Mouse (Mus musculus) layer of hippocampus, adult 9-11 months (tissue): ENCODE results near the gene Nrde2.
"Not testable (repeated sequence)": the region's sequence is repeated elsewhere in the genome, so short reads cannot be mapped to it uniquely, and the experiment has no call there.

Source experiments
- DNase-seq: peaks from one replicate; pipeline ENCODE4 v3.0.0; 2022

Gene Nrde2

DNA sequence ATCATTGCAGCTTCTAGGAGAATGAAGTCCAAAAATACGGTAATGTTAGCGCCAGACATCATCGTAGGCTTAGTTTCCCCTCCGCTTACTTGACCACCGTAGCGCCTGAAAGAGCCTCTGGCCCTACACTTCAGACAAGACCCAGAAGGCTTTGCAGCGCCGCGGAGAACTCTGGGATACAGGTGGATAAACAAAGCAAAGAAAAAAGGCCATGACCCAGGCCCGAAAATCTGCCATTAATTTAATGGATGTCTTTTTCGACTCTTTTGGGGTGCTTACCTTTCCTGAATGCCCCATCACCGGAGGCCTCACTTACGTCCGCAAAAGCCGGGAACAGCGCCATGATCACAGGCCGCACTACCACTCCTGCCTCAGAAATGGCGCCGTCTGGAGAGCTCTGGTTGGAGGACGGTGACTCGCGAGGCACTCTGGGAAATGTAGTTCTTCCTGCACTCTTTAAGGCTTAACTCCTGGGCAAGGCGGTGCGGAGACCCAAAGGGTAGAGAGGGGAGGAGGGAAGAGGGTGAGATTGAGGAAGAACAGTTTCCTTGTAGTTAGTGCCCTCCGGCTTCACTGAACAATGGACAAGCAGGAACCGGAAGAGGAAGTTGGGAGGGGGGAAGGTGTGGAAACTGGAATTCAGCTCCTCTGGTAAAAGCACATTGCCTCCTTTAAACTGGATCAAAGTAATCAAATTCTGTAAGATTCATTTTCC is at the start of gene Nrde2:
Gene Nrde2 (minus strand): TSS at position 393 of the 715 bp plus-strand sequence.
- peak; percentile 95 for DNase-seq

DNA sequence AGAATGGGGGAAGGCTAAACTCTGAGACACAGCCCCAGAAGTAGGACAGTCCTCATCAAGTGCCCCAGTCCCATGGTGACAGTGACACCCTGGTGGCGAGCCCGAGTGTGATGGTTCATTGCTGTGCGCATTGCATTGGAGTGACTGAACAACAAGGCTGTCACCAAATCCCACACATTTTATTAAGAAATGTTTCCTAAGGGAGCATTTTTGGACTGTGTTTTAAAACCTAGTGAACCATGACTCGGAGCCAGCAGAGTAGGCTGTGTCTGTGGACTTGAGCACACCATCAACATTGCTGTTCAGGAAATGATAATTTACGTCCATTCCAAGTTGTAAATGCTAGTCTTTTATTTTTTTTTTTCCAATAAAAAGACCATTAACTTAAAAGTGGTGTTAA is 47.5 kb upstream of the Nrde2 start:
- no peak for DNase-seq

GRCm38 (mm10) chr12:100206521-100206920 is 47.1 kb upstream of the Nrde2 start:
- DNase-seq: no peak

- no peak for DNase-seq
These were observed 45.7 kb upstream of the Nrde2 start for GRCm38 (mm10) chr12:100205156-100205555.

- no peak for DNase-seq
These were observed 44.3 kb upstream of the Nrde2 start for GRCm38 (mm10) chr12:100203759-100204158.

- DNase-seq: peak; percentile 95
These were observed 42.4 kb upstream of the Nrde2 start for GRCm38 (mm10) chr12:100201838-100202237.

- no peak for DNase-seq
These were observed 41.9 kb upstream of the Nrde2 start for GRCm38 (mm10) chr12:100201363-100201711.

- peak; percentile 54 for DNase-seq
These were observed 41.4 kb upstream of the Nrde2 start for GRCm38 (mm10) chr12:100200645-100201362.

DNA sequence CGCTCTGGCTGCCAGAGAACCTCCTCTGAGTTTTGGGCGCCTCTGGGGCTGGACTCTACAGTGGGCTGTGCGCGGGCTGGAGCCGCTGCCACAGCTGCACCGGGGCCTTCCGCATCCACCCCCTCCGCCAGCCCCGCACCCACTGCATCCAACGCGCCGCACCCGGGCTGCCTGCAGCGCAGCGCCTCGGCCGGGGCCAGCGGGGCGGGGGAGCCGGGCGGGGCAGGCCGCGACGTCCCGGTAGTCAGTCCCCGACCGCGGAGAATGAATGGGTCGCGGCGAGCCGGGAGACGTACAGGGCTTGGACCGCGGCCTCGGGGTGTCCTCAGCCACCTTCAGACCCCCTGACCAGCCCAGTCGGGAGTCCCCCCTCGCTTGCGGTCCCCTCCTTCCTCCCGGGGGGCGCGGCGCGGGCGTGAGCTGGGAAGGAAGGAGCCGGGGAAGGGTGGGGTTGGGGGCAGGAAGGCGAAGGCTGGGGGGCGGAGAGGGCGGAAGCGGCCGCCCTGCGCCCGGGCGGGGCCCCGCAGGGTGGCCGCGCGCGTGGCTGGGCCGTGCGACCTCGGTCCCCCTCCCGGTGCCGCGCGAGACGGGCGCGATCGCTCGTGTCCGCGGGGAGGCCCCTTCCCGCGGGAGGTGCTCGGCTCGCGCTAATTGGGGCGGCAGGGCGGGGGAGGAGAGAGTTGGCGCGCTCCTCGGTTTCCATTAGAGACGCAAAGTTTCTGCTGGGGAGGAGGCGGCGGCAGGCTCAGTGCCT is 40.6 kb upstream of the Nrde2 start:
- DNase-seq: peak; percentile 76

DNA sequence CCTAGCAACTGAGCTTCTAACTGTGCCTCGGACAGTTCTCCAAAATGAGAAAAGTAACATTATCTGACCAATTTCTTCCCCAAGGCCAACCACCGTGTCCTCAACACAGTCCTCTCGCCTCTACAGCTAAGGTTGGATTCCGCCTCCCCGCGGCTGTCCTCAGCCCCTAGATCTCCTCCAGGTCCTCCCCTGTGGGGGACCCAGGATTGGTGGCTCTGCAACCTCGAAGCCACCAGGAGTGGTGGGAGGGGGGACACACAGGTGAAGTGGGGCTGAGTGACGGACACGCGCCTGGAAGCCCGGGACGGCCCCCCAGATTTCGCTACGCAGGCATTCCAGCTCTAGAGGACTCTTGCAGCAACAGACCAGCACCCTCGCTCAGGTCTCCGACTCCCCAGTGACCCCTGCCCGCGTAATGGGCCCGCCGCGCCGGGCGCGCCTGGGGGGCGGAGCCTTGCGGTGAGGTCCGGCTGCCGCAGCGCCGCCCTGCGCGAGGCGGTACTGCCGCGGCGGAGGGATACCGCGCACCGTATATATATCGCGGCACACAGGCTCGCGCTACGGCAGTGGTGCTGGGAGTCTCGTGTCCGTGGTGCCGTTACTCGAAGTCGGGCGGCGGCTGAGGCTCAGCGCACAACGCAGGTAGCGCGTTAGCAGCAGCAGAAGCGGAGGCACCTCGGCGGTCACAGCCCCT is 39.7 kb upstream of the Nrde2 start, which contains the start of gene Calm1:
Gene Calm1 (plus strand): TSS at position 469 of the 694 bp plus-strand sequence.
- DNase-seq: peak; percentile 90

DNA sequence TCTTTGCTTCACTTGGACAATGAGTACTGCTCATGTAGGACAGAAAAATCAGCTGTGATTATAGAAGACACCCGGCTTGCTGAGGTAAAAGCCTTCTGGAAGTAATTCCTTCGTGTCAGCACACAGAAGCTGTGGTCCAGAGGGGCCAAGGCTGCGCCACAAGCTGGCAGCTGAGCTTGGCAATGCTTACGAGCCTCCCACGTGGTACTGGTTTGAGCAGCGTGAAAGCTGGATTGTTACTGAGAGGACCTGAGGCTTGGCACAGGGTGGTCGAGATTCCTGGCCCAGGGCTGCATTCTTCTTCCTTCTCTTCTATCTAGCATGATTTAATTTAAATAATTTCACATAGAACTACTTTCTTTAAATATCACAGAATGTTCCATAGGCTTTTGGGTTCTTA is 37.3 kb upstream of the Nrde2 start:
- DNase-seq: no peak

DNA sequence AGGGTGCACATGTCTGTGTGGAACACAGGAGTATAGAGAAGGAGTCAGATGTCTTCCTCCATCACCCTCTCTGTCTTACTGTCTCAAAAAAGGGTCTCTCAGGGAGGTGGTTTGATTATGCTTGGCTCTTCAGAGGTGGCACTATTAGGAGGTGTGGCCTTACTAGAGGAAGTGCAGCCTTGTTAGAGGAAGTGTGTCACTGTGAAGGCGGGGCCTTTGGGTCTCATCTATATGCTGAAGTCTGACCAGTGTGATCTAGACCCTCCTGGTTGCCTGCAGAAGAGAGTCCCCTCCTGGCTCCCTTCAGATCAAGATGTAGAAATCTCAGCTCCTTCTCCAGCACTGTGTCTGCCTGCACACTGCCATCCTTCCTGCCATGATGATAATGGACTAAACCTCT is 34.7 kb upstream of the Nrde2 start:
- no peak for DNase-seq

DNA sequence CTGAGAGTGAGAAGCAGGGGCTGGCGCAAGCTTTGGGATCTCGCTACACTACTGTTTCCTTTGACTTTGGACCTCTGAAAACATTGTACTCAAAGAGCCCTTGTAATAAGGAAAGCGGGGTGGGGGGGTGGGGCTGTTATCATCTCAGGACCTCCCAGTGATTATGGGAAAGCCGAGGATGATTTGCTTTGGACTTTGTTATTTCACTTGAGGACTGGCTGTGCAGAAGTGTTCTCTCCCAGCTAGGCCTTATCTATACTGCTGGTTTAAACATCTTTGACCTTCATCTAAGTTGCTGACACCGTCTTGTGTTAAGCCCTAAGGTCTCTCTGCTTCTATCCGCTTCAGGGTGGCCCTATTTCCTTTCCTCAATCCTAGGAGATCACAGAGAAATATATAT is 31.3 kb upstream of the Nrde2 start:
- DNase-seq: no peak

DNA sequence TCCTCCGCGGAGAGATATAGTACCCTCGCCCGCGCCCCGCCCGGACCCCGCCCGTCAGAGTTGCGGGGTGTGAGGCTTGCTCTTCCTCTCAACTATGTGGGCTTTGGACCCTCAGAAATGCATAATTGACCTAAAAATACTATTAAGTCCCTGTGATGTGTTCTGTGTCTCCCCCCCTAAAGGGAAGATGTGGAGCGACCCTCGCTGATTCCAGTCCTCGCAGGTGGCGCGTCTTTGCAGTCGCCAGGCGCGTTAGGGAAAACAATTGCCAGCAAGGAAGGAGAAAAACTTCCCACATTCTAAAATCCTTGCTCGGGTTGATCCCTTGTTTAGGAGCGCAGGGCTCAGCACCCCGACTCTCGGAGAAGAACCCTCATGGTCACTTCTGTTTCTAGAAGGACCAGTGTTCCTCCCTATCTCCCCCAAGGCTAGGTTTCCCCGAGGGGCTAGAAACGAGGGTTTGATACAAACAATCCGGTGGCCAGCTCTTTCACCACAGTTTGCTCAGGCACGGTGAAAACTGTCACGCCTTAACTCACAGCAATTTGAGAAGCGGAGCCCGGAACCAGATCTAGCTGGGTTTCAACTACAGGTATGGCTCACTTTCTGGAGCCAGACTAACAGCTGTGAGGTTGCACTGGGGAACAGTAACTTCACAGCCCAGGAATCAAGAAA is 28.4 kb upstream of the Nrde2 start:
- no peak for DNase-seq

GRCm38 (mm10) chr12:100187013-100187755 is 27.7 kb upstream of the Nrde2 start:
- peak; percentile 99 for DNase-seq

DNA sequence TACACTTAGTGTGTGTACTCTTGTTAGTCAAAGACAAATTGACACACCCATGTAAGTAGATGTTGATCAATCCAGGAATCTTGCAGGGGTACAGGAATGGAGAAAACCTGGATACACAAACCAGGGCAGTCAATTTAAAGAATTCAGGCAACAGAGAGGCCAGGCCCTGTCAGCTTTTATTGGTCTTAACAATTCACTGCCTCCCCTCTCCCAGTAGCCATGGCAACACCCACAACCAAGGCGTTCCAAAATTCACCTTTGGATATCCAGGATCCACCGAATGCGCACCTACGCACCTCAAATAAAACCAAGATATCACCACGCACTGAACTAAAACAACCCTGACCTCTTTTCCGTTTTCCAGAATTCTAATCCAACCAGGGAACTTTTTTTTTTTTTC is 26.9 kb upstream of the Nrde2 start:
- peak; percentile 59 for DNase-seq

DNA sequence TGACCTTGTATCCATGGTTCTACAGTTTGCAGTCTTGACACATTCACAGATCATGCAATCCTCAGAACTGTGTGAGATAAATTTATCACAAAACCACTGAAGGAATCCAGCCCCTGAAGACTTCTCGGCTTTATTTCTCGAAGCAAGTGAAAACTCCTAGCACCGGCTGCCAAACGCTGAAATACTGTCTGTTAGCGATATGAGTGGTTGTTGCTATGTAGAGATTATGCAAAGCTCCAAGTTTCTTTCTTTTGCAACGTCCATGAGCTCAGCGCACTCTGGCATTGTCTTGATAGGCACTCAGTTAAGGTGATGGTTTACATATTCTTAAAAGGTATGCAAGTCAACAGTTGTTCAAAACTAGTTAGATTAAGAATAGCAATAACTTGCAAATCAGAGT is 26.4 kb upstream of the Nrde2 start:
- DNase-seq: no peak

- not testable (repeated sequence) for DNase-seq
These were observed 25.5 kb upstream of the Nrde2 start for GRCm38 (mm10) chr12:100184976-100185375.

GRCm38 (mm10) chr12:100183970-100184369 is 24.5 kb upstream of the Nrde2 start:
- DNase-seq: no peak

DNA sequence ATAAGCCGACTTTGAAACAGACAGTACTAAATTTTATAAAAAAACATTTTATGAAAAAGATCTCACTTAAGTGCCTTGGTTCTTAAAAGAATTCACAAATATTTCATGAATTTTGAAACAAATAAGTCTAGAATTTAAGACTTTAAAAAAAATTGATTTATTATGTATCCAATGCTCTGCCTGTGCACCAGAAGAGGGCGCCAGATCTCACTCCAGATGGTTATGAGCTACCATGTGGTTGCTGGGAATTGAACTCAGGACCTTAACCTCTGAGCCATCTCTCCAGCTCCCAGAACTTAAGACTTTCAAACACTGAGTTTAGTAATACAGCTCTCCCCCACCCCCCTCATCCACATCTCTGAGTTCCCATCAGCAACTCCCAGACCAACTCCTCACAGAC is 23.2 kb upstream of the Nrde2 start:
- no peak for DNase-seq

- no peak for DNase-seq
These were observed 21.3 kb upstream of the Nrde2 start for GRCm38 (mm10) chr12:100180802-100181201.
